Mouse (Mus musculus): Measurements from ENCODE around the gene Arl15. TPM values are rescaled to one million over a fixed set of nuclear protein-coding genes. Genes with fewer than 3 reads are reported as not detected.

Gene Arl15
- total RNA-seq, 2 experiments from 2014 or later = 4.6 to 6.2 TPM

DNA sequence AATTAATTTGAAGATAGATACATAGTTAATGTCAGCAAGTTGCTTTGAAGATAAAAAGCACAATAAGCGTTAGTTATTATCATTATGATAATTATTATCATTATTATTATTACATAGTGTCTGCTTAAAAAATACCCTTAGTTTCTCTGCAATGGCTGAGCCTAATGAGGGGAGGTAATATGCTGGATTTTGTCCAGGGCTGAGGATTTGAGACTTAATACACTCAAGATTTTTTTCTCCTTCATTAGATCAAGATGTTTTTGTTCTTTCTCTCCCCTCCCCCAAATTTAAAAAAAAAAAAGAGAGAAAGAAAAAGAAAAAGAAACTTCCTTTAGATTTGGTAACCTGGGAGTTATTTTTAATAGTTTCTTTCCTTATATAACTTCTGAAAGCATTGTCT lies 180.6 kb downstream of the Arl15 start:
- no peak for DNase-seq
- intact Hi-C loops (cut with DNase I) = no loop called here
- no peak for TF ChIP-seq CTCF (IDR thresholded peaks at IDR 0.05)
- no peak overlapping the region for H3K4me3 ChIP-seq
- H3K27ac ChIP-seq = no peak overlapping the region

DNA sequence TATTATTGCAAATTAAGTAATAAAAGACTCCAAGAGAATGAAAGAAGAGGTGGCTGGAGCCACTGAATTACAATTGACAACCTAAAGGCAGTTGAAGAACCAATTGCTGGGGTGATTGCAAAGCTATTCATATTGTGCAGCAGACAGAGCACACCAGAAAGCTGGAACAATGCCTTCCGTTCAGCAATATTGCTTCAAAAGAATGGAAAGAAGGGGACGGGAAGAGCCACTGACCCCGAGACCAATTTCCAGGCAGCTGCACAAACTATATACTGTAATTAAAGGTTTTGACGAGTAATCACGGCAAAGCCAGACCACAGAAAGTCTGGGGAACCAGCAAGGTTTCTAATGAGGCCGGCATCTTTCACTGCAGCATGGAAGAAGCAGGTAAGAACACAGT lies 181.4 kb downstream of the Arl15 start:
- intact Hi-C loops (cut with DNase I) = no loop called here
- DNase-seq = no peak
- H3K27ac ChIP-seq = no peak overlapping the region
- no peak for TF ChIP-seq CTCF (IDR thresholded peaks at IDR 0.05)
- H3K4me3 ChIP-seq = no peak overlapping the region

DNA sequence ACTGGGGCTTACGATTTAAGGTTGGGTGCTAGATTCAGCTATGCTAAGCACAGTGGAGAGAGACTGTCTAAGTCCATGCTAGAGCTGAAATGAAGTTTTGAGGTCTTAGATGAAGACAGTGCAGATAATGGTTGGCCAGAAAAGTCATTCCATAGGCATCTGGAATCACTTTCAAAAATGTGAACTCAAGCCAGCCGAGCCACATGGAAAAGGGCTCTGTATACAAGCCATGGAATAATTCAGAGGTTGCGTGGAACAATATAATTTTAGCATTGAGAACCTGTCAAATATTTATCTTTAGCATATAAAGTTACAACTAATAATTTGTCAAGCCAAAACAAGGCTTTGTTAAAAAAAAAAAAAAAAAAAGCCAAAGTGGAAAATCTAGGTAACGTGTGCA lies 182.6 kb downstream of the Arl15 start:
- Histone ChIP-seq H3K27ac (no peak overlapping the region), H3K4me3 (no peak overlapping the region)
- no peak for DNase-seq
- no peak for TF ChIP-seq CTCF (IDR thresholded peaks at IDR 0.05)
- intact Hi-C loops (cut with DNase I) = no loop called here

DNA sequence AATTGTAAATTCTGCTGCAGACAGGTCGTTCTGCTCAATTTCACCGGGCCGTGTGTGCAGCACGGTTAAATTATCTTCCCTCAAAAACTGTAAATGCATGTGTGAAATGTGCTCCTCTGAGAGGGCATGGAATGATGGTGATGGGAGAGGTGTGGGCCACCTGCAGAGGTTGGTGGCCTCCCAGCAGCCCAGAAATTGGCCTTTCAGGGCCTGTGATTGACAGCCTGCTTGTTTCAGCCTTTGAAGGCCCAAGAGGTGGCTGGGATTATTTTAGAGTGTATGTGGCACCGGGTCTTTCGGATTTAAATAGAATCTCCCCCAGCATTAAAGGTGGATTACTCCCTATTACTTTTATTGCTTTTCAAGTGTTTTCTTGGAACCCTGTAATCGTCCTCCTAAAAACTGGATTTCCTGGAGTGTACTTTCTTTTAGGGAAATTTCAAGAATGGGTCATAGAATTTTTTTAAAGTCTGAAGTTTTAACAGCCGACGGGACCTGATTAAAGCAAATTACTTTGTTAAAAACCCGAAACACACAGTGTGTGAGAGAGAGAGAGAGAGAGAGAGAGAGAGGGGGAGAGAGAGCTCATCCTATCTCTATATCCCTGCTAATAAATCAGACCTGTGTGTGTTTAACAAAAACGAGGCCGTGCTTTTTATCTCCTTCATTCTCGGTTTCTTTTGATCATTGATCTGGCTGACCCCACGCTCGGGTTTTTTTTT lies 186.6 kb downstream of the Arl15 start:
- TF ChIP-seq CTCF (IDR thresholded peaks at IDR 0.05) = no peak
- H3K4me3 ChIP-seq = no peak overlapping the region
- intact Hi-C loops (cut with DNase I) = no loop called here
- no peak overlapping the region for H3K27ac ChIP-seq
- DNase-seq = no peak

DNA sequence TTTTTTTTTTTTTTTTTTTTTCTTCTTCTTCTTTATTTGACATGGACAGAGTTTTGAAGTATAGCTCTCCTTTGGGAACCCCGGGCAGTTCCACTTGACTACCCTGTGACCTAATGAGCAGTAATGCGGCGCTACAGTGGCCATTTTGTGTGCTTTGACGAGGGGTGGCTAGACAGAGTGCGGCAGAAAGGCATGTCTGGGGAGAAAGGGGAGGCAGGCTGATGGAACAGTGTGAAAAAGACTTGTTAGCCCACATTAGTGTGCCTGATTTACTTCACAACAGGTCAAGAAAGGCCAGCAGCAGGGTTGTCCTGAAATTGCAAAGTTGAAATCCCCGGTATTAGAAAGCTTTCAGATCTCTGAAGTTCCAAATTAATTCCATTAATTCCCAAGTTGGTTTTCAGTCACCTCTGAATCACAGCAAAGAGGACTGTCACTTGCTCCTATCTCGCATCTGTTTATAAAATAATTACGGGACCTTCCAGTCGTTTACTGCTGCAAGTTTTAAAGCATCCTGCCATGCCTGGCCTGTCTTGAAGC lies 187.2 kb downstream of the Arl15 start:
- Histone ChIP-seq H3K4me3 (no peak overlapping the region), H3K27ac (no peak overlapping the region)
- no peak for DNase-seq
- intact Hi-C loops (cut with DNase I) = no loop called here
- no peak for TF ChIP-seq CTCF (IDR thresholded peaks at IDR 0.05)

DNA sequence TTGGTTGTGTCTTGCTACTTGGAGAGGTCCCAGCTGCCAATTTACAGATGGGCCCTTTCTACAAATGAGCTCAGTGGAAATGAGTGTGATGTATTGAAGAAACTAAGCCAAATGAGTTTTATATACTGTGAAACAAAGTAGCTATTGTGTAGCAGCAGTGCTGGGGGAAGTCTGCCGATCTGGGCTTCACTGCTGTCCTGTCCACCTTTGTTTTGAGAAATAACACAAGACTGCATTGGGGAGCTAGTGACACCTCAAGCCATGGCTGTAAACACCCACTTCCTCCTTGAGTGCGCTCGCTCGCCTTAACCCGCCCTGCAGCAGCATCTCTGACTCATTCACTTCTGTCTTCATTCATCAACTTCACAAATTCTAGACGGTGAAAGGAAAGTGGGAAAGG lies 189.3 kb downstream of the Arl15 start:
- intact Hi-C loops (cut with DNase I) = no loop called here
- no peak for DNase-seq
- no peak for TF ChIP-seq CTCF (IDR thresholded peaks at IDR 0.05)
- Histone ChIP-seq H3K4me3 (no peak overlapping the region), H3K27ac (no peak overlapping the region)

DNA sequence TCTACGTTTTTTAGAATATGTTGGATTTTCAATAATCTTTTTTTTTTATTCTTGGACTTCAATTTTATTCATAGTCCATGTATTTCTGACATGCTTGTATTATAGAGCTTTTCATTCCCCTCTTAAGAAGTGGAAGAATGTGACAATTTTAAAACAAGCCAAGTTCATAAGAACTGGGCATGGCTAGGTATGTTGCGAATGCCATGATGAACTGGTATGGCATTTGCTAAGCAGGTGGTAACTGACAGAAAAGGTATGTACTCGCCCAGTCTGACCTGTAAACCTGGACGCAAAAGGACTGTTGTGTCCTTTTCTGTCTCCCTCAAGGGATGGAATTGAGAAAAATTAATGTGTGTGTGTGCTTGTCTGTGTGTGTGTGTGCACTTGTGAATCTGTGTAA lies 190.2 kb downstream of the Arl15 start:
- DNase-seq = no peak
- Histone ChIP-seq H3K4me3 (no peak overlapping the region), H3K27ac (no peak overlapping the region)
- intact Hi-C loops (cut with DNase I) = no loop called here
- no peak for TF ChIP-seq CTCF (IDR thresholded peaks at IDR 0.05)

DNA sequence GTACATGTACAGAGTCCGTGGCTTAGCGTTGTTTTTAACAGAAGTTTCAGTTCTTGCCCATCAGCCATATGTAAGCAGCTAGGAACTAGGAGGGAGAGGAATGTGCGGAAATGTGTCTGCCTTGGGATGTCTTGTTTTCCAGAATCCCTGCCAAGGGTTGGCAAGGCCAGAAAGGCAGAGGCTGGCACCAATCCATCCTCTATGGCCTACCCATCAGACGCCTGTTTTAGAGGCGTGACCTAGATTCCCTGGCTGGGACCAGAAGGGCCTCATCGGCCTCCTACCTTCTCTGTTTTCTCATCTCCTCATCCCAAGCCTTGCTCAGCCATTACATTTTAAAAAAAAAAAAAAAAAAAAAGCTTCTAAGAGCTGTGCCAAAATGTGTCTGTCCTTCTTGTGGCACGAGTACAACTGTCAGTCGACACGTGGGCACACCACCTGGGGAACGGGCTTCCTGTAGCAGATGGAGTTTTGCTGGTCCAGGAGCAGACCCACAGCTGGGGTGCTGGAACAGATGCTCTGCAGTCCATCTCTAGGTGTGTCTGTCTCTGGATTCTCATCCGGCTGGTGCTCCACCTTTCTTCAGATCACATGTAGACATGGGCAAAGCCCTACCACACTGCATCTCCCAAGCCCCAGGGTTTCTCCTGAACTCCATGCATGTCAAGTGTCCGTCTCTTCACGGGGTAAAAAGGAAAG lies 192.7 kb downstream of the Arl15 start:
- intact Hi-C loops (cut with DNase I) = no loop called here
- no peak for TF ChIP-seq CTCF (IDR thresholded peaks at IDR 0.05)
- Histone ChIP-seq H3K4me3 (no peak overlapping the region), H3K27ac (no peak overlapping the region)
- peak; percentile 61 for DNase-seq

DNA sequence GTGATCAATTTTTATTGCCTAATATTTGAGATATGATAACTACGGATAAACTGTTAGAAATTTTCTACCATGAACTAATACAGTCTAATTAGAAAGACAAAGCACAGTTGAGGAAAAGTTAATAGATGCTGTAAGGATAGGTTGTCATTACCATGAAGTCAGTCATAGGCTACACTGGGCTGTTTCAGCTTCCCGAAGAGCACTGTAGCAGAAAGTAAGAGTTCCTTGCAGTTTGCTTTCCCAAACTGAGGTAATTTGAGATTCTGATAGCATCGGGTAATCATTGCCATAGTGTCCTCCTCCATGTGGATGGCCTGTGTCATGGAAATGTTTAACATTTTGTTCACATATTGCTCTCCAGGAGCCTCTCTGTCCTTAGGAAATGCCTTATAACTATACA lies 195.9 kb downstream of the Arl15 start:
- TF ChIP-seq CTCF (IDR thresholded peaks at IDR 0.05) = no peak
- intact Hi-C loops (cut with DNase I) = no loop called here
- no peak overlapping the region for H3K27ac ChIP-seq
- H3K4me3 ChIP-seq = no peak overlapping the region
- no peak for DNase-seq

DNA sequence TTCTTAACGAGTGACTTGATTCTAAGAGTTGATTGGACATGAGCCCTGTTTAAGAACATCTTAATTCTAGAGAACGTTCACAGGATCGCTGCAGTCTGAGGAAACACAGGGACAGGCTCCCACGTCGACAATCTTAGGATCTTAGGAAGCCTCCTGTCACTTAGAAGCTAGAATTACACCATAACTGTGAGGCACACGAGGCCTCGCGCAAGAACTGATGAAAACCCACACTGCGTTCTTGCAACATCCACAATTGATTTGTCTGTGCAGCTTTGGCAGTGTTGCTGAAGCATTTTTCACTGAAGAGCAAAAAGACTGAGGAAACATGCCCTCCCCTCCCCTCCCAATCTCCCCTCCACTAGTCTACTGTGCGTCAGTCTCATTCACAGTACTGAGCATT lies 196.4 kb downstream of the Arl15 start:
- intact Hi-C loops (cut with DNase I) = no loop called here
- TF ChIP-seq CTCF (IDR thresholded peaks at IDR 0.05) = no peak
- no peak for DNase-seq
- Histone ChIP-seq H3K27ac (no peak overlapping the region), H3K4me3 (no peak overlapping the region)

DNA sequence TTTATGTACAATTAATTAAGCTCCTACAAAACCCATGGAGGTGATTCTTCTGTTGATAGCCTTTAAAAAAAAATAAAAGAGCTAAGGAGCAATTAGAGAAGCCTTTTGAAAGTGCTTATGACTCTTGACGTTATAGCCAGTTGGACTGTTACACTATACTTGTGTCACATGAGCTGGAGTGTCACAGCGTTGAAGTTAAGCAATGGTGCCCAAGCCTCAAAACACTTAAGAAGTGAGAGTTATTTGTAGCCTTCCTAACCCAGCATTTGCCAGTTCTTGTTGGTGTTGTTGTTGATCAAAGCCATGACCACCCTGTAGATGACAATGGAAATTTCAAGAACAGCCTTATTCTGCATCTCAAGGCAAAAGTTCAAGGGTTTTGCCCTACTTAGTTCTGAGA lies 198.8 kb downstream of the Arl15 start:
- DNase-seq = no peak
- TF ChIP-seq CTCF (IDR thresholded peaks at IDR 0.05) = no peak
- Histone ChIP-seq H3K4me3 (no peak overlapping the region), H3K27ac (peak overlapping the region; percentile 64; the same call in 1 of the 2 replicates)
- intact Hi-C loops (cut with DNase I) = no loop called here

DNA sequence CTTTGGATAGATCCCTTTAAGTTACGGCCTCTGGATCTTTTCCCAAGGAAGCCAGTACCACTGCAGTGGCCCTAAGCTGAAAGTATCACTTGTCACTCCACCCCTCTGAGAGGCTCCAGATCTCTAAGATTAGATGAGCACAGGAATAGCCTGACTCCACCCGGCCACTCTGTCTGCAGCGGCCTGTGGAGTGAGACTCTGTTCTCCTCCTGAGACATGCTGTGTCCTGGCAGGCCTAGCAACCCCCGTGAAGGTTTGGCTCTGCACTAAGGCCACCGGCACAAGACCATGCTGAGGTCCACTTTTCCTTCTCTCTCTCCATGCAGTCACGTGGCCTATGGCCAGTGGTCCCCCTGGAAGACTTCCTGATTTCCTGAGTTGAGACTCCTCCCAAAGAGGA lies 200.3 kb downstream of the Arl15 start:
- DNase-seq = peak; percentile 53
- intact Hi-C loops (cut with DNase I) = no loop called here
- TF ChIP-seq CTCF (IDR thresholded peaks at IDR 0.05) = no peak

DNA sequence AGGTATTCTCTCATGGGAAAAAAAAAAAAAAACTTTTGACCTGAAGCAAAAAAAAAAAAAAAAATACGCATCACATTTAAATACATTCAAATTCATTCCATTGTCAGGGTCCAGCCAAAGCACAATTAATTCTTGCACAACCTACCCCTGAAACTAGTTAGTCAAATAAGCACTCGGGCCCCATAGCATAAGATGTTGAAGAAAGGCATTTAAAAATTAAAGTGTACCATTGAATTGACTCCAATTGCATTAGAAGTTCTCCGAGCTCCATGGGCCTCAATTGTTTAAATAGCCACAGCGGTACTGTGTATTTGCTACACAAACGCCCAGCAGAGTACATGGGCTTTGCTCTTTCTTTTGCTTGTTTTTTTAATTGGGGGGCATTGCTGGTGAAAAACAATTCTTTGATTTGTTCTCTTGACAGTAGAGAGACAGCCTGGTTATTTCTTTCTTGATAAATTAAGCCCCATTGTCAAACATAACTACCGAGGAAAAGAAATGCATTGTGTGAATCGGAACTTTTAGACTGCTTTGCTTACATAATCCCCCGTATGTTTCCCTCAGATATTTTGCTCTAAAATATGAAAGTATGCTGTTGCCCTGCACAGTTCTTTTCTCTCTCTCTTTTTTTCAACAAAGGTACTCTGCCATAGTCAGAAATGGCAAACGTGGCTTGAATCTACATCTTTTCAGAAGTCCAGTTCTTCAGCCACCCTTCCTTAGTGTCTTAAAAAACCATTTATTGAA lies 201.4 kb downstream of the Arl15 start:
- intact Hi-C loops (cut with DNase I) = no loop called here
- Histone ChIP-seq H3K4me3 (no peak overlapping the region), H3K27ac (no peak overlapping the region)
- TF ChIP-seq CTCF (IDR thresholded peaks at IDR 0.05) = no peak
- DNase-seq = no peak

More for the DNA sequence above, 200.3 kb downstream of the Arl15 start:
- Histone ChIP-seq H3K27ac (peak overlapping the region; percentile 64), H3K4me3 (no peak overlapping the region)
